Mouse (Mus musculus) megakaryocyte, embryonic 14.5 days (primary cell): ENCODE results near the gene Maml3.

Source experiments
- FLI1 ChIP-seq: IDR thresholded peaks from 2 replicates; pipeline ENCODE4 v1.6.1; 2012; ENCODE audit warnings: low read length, inconsistent platforms, mixed read lengths
- GATA1 ChIP-seq: IDR thresholded peaks from 3 replicates; pipeline ENCODE4 v1.6.1; 2012; ENCODE audit warnings: mixed read lengths, low read length, inconsistent platforms, borderline replicate concordance

DNA sequence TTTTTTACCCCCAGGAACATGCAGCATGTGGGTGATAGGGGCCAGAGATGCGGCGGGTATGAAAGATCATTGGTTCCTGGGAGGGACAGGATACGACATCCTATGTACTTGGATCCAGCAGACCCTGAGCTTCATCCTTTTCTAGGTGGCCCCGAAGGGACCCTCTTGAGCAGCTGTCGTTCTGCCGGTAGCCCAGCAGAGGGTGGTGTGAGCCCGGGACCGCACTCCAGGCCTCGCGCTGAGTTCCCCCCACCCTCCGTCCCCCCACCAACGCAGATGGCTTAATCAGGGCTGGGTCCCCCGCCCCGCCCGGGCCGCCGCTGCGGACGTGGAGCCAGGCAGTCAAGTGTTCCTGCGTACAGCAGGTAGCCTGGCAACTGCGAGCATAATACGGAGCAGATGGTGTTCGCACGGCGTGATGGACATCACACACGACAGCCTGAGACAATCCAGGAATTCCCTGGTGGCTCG lies 403.6 kb downstream of the Maml3 start:
- TF ChIP-seq GATA1 (no peak), FLI1 (no peak)
